ENCODE assay signal across 8 mouse cellular contexts in genomic region chr19:45997785-45998693, GRCm38 (mm10). TPM values are rescaled to one million over a fixed set of nuclear protein-coding genes. Genes with fewer than 3 reads are reported as not detected.
DNase-seq lines count a peak whose midpoint lies in the region; ATAC-seq and TF ChIP-seq lines count a peak whose summit lies in the region.

Gene Armh3 (minus strand): TSS chr19:45998488.

- no peaks in the 10 kb centered on the region for H3K27me3 ChIP-seq in embryonic facial prominence, embryonic 14.5 days (replicated peaks; ENCODE audit: control insufficient read depth, insufficient read depth, low read length)
- H3K27me3 ChIP-seq in heart, adult 2 months (ENCODE audit: control insufficient read depth, insufficient read depth, low read length), result no peaks in the 10 kb centered on the region
- peaks cover 3% of the 10 kb centered on the region; the same call in 1 of the 2 replicates for H3K27me3 ChIP-seq in limb, embryonic 13.5 days
- no peaks in the 10 kb centered on the region for H3K27me3 ChIP-seq in midbrain, embryonic 16.5 days (ENCODE audit: control insufficient read depth, insufficient read depth, low read depth, low read length)

- intact Hi-C loops in heart, adult 2 months (cut with DNase I), result no loop called here

- peak; percentile 62 for TF ChIP-seq POLR2A in heart, adult 2 months (IDR thresholded peaks at IDR 0.05; ENCODE audit: insufficient read depth, low read depth, low read length)

- ATAC-seq in embryonic facial prominence, embryonic 14.5 days (ENCODE audit: low read depth), result peak; percentile 95
- peak; percentile 92 for ATAC-seq in limb, embryonic 13.5 days (ENCODE audit: low FRiP score, low read depth)
- peak; percentile 94 for ATAC-seq in midbrain, embryonic 16.5 days

- no peaks in the 10 kb centered on the region for H3K79me2 ChIP-seq in heart, adult 2 months (replicated peaks; ENCODE audit: control insufficient read depth, insufficient read depth, low read length)

- peaks cover 8% of the 10 kb centered on the region; the same call in 1 of the 2 replicates for H3K36me3 ChIP-seq in embryonic facial prominence, embryonic 14.5 days (ENCODE audit: control insufficient read depth, insufficient read depth, low read length)
- no peaks in the 10 kb centered on the region for H3K36me3 ChIP-seq in heart, adult 2 months (ENCODE audit: control insufficient read depth, insufficient read depth, low read length)
- peaks cover 7% of the 10 kb centered on the region for H3K36me3 ChIP-seq in limb, embryonic 13.5 days
- no peaks in the 10 kb centered on the region for H3K36me3 ChIP-seq in midbrain, embryonic 16.5 days (ENCODE audit: control insufficient read depth, insufficient read depth, low read length)

- no peak for TF ChIP-seq EP300 in heart, adult 2 months (IDR thresholded peaks at IDR 0.05; ENCODE audit: insufficient read depth, low read depth, low read length)

- H3K9ac ChIP-seq in embryonic facial prominence, embryonic 14.5 days (ENCODE audit: low read depth, low read length), result peak within 1 kb of the TSS; percentile 94
- peak within 1 kb of the TSS; percentile 95 for H3K9ac ChIP-seq in heart, adult 2 months (ENCODE audit: low read depth, low read length)
- H3K9ac ChIP-seq in limb, embryonic 13.5 days, result peak within 1 kb of the TSS; percentile 95
- peak within 1 kb of the TSS; percentile 94 for H3K9ac ChIP-seq in midbrain, embryonic 16.5 days (ENCODE audit: low read depth, low read length)

- peak within 1 kb of the TSS; percentile 84 for H3K4me3 ChIP-seq in embryonic facial prominence, embryonic 14.5 days (ENCODE audit: low read depth, low read length)
- H3K4me3 ChIP-seq in heart, adult 2 months, result peak within 1 kb of the TSS; percentile 82
- peak within 1 kb of the TSS; percentile 85 for H3K4me3 ChIP-seq in limb, embryonic 13.5 days
- peak within 1 kb of the TSS; percentile 75 for H3K4me3 ChIP-seq in midbrain, embryonic 16.5 days (ENCODE audit: low read depth, low read length)

- H3K4me2 ChIP-seq in embryonic facial prominence, embryonic 14.5 days (ENCODE audit: low read depth, low read length), result peak within 1 kb of the TSS; percentile 55
- peak within 1 kb of the TSS; percentile 69 for H3K4me2 ChIP-seq in limb, embryonic 13.5 days (replicated peaks)
- H3K4me2 ChIP-seq in midbrain, embryonic 16.5 days (ENCODE audit: low read length), result peak within 1 kb of the TSS; percentile 64

- 1% methylated on average over 44 of the region's 76 CpGs for WGBS in embryonic facial prominence, embryonic 14.5 days
- WGBS in heart, adult 2 months, result under 1% methylated on average over 75 of the region's 76 CpGs
- WGBS in limb, embryonic 13.5 days, result 1% methylated on average over 76 of the region's 76 CpGs
- WGBS in midbrain, embryonic 16.5 days, result 1% methylated on average over 57 of the region's 76 CpGs

- peak; percentile 97 for DNase-seq in 3T3-L1 (ENCODE audit: low read depth, low spot score)
- peak; percentile 74 to 82 for DNase-seq in adrenal gland, postnatal 4 days (ENCODE audit: low spot score in 2 of 2)
- DNase-seq in embryonic facial prominence, embryonic 14.5 days (ENCODE audit: low spot score), result peak; percentile 97
- DNase-seq in heart, adult 2 months, result peak; percentile 93 to 95
- DNase-seq in kidney, adult 8-10 months, result peak; percentile 92 to 94
- peak; percentile 88 to 93 for DNase-seq in spleen, postnatal 10 days (ENCODE audit: low spot score in 2 of 2)

- peaks cover 7% of the 10 kb centered on the region for H3K4me1 ChIP-seq in embryonic facial prominence, embryonic 14.5 days (ENCODE audit: control insufficient read depth, insufficient read depth, low read length)
- H3K4me1 ChIP-seq in heart, adult 2 months (ENCODE audit: control insufficient read depth, insufficient read depth, low read length), result peaks cover 2% of the 10 kb centered on the region
- peaks cover 9% of the 10 kb centered on the region for H3K4me1 ChIP-seq in limb, embryonic 13.5 days
- H3K4me1 ChIP-seq in midbrain, embryonic 16.5 days (ENCODE audit: control insufficient read depth, insufficient read depth, low read length), result peaks cover 12% of the 10 kb centered on the region

- 0 out of 2 replicates have a peak, but pooled peaks cover 2% of the 10 kb centered on the region for H3K9me3 ChIP-seq in embryonic facial prominence, embryonic 14.5 days (ENCODE audit: control insufficient read depth, low read length)
- no peaks in the 10 kb centered on the region for H3K9me3 ChIP-seq in limb, embryonic 13.5 days
- no peaks in the 10 kb centered on the region; the same call in 1 of the 2 replicates for H3K9me3 ChIP-seq in midbrain, embryonic 16.5 days (replicated peaks; ENCODE audit: control insufficient read depth, low read length, poor library complexity, severe bottlenecking)

- H3K27ac ChIP-seq in embryonic facial prominence, embryonic 14.5 days (replicated peaks; ENCODE audit: low read depth, low read length), result peak within 1 kb of the TSS; percentile 94
- H3K27ac ChIP-seq in heart, adult 2 months, result peak within 1 kb of the TSS; percentile 90
- H3K27ac ChIP-seq in limb, embryonic 13.5 days, result peak within 1 kb of the TSS; percentile 92
- H3K27ac ChIP-seq in midbrain, embryonic 16.5 days (ENCODE audit: low read length), result peak within 1 kb of the TSS; percentile 97

- TF ChIP-seq CTCF in heart, adult 2 months (IDR thresholded peaks at IDR 0.05), result 0 out of 2 replicates have a peak, but pooled peaks have one; percentile 14

RNA-seq across cellular contexts. Expression of gene Armh3, which starts in this region (rescaled TPM):
- total RNA-seq in adrenal gland, postnatal 4 days (2021), result 10 to 100 TPM; 21.6 to 21.9 TPM
- 13.7 and 15.2 TPM in 2 replicates for polyA plus RNA-seq in embryonic facial prominence, embryonic 14.5 days (2014; fragmentation: Nextera tagmentation; extraction: Ambion mirVana)
- total RNA-seq in heart, adult 2 months (2021), result 10 to 100 TPM; 13.9 to 14.6 TPM
- 14.2 and 21.6 TPM in 2 replicates for polyA plus RNA-seq in heart, adult 2 months (2012; rRNA removed)
- polyA plus RNA-seq in limb, embryonic 13.5 days (2015; fragmentation: Nextera tagmentation; extraction: Ambion mirVana), result 20.5 and 22.1 TPM in 2 replicates
- polyA plus RNA-seq in midbrain, embryonic 16.5 days (2015; fragmentation: Nextera tagmentation; extraction: Ambion mirVana), result 23.4 and 25.6 TPM in 2 replicates

Comparison
In these comparisons a context has a peak if more than half of its experiments do, and no peak if none do; other contexts are left out.
1. Peak in every context shown above with its lines: DNase-seq, ATAC-seq, H3K4me3 ChIP-seq and H3K27ac ChIP-seq.